Mouse (Mus musculus): Measurements from ENCODE around the gene Cnnm4.
"Not testable (repeated sequence)": the region's sequence is repeated elsewhere in the genome, so short reads cannot be mapped to it uniquely, and the experiment has no call there.

The Cnnm4 gene

GRCm38 (mm10) chr1:36518259-36518658 is 46.8 kb downstream of the Cnnm4 start:
- DNase-seq (ENCODE audit: low spot score in 2 of 2), result no peak

GRCm38 (mm10) chr1:36519626-36520025 is 48.2 kb downstream of the Cnnm4 start:
- no peak for DNase-seq (ENCODE audit: low spot score in 2 of 2)

DNA sequence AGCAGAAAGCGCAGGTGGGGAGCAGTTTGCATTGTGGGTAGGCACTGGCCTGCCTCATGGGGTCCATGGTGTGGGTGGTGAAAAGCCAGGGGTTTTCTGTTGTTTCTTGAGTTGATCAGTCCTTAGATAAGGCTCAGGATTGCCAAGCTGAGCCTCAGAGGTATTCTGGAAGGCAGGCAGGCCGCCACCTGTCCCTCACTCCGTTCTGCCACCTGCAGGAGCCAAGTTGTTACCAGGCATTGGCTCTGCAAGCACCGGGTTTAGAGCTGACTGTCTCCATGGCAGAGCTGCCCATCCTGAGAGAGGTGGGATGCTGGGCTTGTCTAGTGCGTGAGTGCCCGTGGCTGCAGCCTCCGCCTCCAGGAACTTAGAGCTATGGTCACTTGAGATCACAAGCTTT is 50.8 kb downstream of the Cnnm4 start:
- DNase-seq (ENCODE audit: low spot score in 2 of 2), result no peak

GRCm38 (mm10) chr1:36523332-36524013 is 52.1 kb downstream of the Cnnm4 start:
- DNase-seq (ENCODE audit: low spot score in 2 of 2), result no peak

GRCm38 (mm10) chr1:36524058-36524457 is 52.6 kb downstream of the Cnnm4 start:
- DNase-seq (ENCODE audit: low spot score in 2 of 2), result no peak

DNA sequence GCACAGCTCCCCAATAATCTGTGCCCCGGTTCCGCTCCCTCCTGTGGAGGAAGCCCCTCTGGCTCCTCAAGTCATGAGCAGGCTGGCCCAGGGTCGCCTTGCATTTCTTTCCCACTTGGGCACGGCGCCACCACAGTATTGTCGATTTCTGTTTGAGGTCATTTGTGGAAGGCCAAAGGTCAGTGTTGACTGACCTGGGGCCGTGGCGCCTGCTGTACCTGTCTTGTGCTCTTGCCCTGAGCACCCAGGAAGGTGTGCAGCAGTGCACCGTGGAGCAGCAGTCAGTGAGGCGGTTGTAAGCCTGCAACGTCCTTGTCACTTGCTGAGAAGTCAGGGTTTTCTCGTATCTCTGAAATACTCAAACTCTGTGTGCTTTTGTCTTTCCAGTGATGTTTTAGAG is 54.4 kb downstream of the Cnnm4 start:
- DNase-seq (ENCODE audit: low spot score in 2 of 2), result no peak

DNA sequence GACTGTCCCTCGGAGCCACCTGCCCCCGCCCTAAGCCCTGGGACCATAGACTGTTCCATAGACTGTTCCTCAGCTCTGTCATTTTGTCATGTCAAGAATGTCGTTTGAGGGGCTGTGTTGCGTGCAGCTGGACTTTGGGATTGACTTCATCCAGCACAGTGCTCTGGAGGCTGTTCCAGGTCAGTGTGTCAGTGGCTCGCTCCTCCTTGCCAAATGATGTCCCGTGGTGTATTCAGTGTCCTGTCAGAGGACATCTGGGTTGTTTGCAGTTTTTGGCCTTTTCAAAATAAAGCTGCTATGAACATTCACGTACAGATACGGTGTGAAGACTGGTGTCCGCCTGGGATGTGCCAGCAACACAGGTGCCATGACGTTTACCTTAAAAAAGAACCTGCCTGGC is 55.5 kb downstream of the Cnnm4 start:
- DNase-seq (ENCODE audit: low spot score in 2 of 2), result no peak

DNA sequence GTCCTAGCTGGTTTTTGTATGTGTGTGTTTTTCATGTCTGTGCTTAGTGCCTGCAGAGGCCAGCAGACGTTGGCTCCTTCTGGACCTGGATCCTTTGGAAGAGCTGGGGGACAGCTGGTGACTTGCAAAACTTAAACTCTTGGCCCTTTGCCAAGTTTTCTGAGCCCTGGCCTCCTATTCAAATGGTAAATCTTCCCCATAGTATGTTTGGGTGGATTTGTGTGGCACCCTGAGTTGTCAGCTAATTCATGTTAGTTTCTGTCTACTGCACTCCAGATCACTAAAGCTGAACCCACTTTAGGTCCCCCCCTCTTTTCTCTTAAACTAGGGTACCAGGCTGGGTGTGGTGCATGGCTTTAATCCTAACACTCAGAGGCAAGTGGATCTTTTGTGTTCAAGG is 56.9 kb downstream of the Cnnm4 start:
- no peak for DNase-seq (ENCODE audit: low spot score in 2 of 2)

DNA sequence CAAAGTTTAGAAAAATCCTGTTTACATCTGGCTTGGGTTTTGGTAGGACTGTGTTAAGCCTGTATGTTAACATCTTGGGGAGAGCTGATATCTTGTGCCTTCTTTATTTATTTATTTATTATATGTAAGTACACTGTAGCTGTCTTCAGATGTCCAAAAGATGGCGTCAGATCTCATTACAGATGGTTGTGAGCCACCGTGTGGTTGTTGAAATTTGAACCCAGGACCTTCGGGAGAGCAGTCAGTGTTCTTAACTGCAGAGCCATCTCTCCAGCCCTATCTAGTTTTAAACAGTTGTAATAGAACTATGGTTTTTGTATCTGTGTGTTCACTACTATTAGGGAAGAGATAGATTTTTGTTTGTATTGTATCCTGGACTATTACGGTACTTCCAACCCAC is 57.9 kb downstream of the Cnnm4 start:
- no peak for DNase-seq (ENCODE audit: low spot score in 2 of 2)

DNA sequence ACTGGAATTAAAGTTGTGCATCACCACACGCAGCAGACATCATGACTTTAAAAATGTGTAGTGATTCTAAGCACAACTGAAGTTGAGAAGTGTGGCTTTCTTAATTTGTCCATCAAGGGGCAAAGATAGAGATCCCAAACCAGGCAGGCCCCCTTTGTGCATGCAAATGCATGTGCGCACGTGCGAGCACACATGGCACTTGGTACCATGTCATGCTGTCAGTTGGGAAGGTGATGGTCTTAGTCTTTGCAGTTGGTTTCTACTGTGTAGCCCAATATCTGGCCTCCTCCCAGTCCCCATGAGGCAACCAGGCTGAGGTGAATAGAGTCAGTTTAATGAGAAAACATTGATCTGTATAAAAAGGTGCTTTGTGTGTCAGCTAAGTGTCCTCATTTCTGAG is 58.5 kb downstream of the Cnnm4 start:
- no peak for DNase-seq (ENCODE audit: low spot score in 2 of 2)

DNA sequence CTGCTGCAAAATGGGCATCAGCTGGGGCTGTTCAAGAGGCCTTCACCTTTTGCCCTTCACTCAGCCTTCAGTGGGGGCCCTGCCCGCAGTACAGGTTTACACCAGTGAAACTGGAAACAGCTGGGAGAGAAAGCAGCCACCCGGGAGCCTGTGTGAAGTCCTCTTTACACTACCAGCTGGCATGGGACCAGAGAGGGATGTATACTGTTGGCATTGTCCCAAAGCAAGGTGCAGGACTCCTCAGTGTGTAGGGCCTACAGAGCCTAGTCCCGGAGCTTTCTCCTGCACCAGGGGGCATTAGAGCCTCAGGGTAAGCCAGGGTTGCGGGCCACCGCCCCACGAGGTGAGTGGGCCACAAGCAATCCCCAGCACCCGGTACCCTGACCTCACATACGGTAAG is 59.1 kb downstream of the Cnnm4 start:
- DNase-seq (ENCODE audit: low spot score in 2 of 2), result no peak

GRCm38 (mm10) chr1:36530962-36531361 is 59.5 kb downstream of the Cnnm4 start:
- no peak for DNase-seq (ENCODE audit: low spot score in 2 of 2)

- DNase-seq (ENCODE audit: low spot score in 2 of 2), result no peak
Observed at GRCm38 (mm10) chr1:36531461-36531860, 60.0 kb downstream of the Cnnm4 start.

- no peak for DNase-seq (ENCODE audit: low spot score in 2 of 2)
Observed at GRCm38 (mm10) chr1:36533546-36533945, 62.1 kb downstream of the Cnnm4 start.

GRCm38 (mm10) chr1:36534595-36535058 is 63.2 kb downstream of the Cnnm4 start:
- no peak for DNase-seq (ENCODE audit: low spot score in 2 of 2)

DNA sequence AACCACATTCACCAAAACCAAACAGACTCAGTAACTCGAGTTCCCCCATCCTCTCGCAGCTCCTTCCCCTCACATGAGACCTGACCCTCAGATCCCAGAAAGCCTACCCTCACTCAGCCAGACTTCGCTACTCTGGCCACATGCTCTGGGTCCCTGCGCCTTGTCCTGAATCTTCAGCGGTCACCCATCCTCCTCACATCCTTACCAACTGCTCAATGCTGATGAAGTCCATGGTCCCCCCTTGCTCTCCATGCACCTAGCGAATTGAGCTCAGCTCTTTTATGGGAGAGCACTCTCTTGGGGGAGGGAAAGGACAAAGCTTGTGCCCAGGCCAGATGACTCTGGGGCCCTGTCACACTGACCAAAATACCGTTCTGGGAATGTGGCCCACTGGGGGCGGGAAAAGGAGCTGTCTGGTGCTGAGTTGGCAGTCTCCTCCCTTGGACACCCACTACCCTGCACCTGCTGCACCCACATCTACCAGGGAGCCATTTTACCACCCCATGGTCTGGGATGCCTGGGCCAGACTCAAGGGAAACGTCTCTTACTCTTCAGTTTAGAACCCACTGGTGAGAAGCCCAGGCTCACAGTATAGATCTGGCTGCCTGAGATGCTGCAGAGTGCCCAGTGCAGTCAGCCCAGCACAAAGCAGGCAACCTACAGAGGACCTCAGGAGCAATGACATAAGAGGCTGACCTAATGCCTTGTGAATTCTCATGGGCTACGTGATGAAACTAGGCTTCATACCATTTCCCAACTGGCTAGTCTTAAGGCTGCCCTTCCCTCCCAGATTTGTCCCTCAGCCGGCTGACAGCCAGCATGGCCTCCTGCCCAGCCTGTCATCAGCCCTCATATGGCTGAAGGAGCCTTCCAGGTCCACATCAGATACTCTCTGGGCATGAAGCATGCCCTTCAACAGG is 64.3 kb downstream of the Cnnm4 start:
- no peak for DNase-seq (ENCODE audit: low spot score in 2 of 2)

- no peak for DNase-seq (ENCODE audit: low spot score in 2 of 2)
Observed at GRCm38 (mm10) chr1:36536397-36536728, 64.9 kb downstream of the Cnnm4 start.

GRCm38 (mm10) chr1:36536783-36537182 is 65.4 kb downstream of the Cnnm4 start, which contains the start of gene Ankrd23:
TSS of gene Ankrd23 (minus strand) at chr1:36536883.
- not testable (repeated sequence) for DNase-seq (ENCODE audit: low spot score in 2 of 2)

DNA sequence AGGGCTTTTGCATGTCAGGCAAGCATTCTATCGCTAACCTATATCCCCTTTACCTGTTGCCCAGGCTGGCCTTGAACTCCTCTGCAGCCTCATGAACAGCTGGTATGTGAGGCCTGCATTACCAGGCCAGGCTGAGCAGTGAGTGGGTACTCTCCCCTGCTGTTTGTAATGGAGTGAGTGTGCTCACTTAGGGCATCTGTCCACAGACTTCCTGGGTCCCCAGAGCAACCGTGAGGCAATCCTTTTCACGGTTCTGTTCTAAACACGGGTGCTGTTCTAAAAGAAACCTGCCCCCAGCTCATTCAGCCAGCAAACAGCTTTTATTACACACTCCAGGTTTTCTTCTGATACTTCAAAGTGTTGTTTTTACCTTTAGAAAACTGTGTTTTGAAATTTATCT is 67.3 kb downstream of the Cnnm4 start:
- no peak for DNase-seq (ENCODE audit: low spot score in 2 of 2)

DNA sequence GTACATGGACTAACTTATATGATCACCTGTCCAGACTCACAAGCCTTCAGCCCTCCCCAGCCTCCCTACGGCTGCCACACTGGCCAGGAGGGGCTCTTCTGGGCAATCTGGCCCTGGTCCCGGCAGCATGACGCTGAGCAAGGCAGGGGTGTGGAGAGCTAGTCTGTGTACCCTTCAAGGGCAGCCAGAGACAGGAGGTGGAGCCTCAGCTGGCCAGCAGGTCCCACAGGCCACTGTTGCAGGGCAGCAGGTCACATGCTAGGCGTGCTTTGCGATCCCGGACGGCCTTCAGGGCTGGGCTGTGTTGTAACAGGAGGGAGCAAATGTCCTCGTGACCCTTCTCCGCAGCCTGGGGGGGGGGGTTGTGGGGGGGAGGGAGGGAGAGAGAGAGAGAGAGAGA is 67.8 kb downstream of the Cnnm4 start, which contains the start of gene Gm42417:
Gm42417 (minus strand) TSS at position 244 of the 400 bp plus-strand sequence.
- DNase-seq (ENCODE audit: low spot score in 2 of 2), result no peak

GRCm38 (mm10) chr1:36540132-36540531 is 68.7 kb downstream of the Cnnm4 start:
- no peak for DNase-seq (ENCODE audit: low spot score in 2 of 2)

DNA sequence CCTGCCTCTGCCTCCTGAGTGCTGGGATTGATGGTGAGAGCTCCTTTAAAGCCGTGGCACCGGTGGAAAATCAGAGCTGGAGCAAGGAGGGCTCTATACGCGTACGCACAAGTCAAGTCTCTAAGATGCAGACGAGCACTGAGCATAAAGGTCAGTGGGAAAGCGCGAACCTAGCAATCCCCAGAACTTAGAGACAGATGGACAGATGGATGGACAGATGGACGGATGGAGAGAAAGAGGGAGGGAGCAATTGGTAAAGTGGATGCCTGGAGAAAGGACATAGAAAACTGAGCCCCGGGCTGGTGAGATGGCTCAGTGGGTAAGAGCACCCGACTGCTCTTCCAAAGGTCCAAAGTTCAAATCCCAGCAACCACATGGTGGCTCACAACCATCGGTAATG is 69.4 kb downstream of the Cnnm4 start:
- DNase-seq (ENCODE audit: low spot score in 2 of 2), result no peak

DNA sequence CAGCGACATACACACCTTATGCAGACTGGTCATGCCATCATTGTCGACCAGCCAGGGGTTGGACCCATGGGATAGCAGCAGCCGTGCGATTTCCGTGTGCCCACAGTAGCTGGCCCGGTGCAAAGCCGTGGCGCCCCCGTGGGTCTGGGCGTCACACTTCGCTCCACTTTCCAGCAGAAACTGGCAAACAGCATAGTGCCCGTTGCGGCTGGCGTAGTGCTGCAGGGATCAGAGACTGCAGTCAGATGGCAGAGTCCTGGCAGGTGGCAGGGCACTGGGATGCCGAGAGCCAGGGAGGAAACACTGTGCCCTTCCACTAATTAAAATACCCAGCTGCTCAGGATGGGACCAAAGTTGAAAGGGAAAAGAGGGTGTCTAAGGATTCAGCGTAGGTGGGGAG is 70.4 kb downstream of the Cnnm4 start:
- no peak for DNase-seq (ENCODE audit: low spot score in 2 of 2)

All from frontal cortex, postnatal 36 days (tissue).